In the genomic region with DNA sequence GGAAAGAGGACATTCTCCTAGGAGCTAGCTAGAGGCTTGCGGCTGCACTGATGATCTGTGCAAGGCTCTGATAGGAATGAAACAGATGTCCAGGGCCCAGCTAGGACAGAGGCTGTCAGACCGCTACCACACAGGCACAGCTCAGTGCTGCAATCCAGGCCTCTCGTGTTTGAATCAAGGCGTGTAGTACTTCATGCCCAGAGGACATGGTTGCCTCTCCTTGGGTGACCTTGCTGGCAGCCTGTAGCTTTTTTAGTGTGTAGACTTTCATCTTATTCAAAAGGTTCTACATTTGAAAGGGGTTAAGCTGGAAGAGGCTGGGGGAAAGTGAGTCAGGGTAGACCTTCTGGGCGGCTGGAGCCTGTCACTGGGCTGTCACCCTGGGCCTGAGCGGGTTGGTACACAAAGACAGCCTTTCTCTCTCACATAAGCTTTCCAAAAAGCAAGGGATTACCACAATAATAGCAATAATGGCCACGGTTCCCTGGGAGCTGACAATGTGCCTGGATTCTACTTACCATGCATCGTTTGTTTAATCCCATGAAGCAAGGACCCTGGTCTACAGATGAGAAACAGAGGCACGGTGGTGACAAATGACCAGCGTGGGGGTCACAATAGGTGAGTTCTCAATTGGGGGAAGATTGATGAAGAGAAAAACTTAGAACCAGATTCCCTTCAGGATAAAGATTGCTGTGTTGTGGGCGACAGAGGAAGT, we compare ENCODE assay signal across 14 mouse cellular contexts.
A peak's percentile ranks its signal among the peaks of the same experiment; 100 is the strongest.
DNase-seq lines count a peak whose midpoint lies in the region; ATAC-seq and TF ChIP-seq lines count a peak whose summit lies in the region.
"Had no signal": no experiment of that assay in that cellular context is flagged by ENCODE, and none has a peak within 500 bp of the region (broad histone marks: within the 10 kb centered on the region; RNA-seq: fewer than 3 reads in every experiment).

No protein-coding gene starts in this region.

- H3K4me2 ChIP-seq in forebrain, embryonic 15.5 days (replicated peaks), result no peak overlapping the region
- H3K4me2 ChIP-seq: liver, embryonic 11.5 days had no signal

- ATAC-seq in forebrain, embryonic 15.5 days (replicated peaks), result peak; percentile 88
- no peak for ATAC-seq in granulocyte monocyte progenitor cell, adult 5-6 weeks (replicated peaks; ENCODE audit: poor library complexity, severe bottlenecking)
- no peak for ATAC-seq in activated CD4-positive, CD25-positive, alpha-beta regulatory T cell, adult 4 months

- TF ChIP-seq CTCF in ES-Bruce4 (IDR thresholded peaks at IDR 0.05; ENCODE audit: low read depth, low read length), result no peak
- TF ChIP-seq CTCF in left cerebral cortex, adult 2 months (IDR thresholded peaks at IDR 0.05), result no peak

- no peak overlapping the region for H3K4me3 ChIP-seq in ES-Bruce4 (ENCODE audit: low read depth, low read length)
- no peak overlapping the region for H3K4me3 ChIP-seq in forebrain, embryonic 15.5 days
- H3K4me3 ChIP-seq in midbrain, embryonic 10.5 days, result no peak overlapping the region
- no peak overlapping the region for H3K4me3 ChIP-seq in left cerebral cortex, adult 2 months
- H3K4me3 ChIP-seq: erythroblast, embryonic 14.5 days had no signal

- TF ChIP-seq EP300 in ES-Bruce4 (IDR thresholded peaks at IDR 0.05; ENCODE audit: insufficient read depth, low read depth, low read length), result peak; percentile 34; the same call in 1 of the 2 replicates

- no peak overlapping the region for H3K27ac ChIP-seq in ES-Bruce4 (ENCODE audit: insufficient read depth, low read length)
- peak overlapping the region; percentile 58 for H3K27ac ChIP-seq in forebrain, embryonic 15.5 days (replicated peaks)
- H3K27ac ChIP-seq in midbrain, embryonic 10.5 days (replicated peaks), result peak overlapping the region; percentile 33
- H3K27ac ChIP-seq in left cerebral cortex, adult 2 months, result no peak overlapping the region
- H3K27ac ChIP-seq: stomach, postnatal 0 days had no signal

- H3K36me3 ChIP-seq in ES-Bruce4 (ENCODE audit: control insufficient read depth, insufficient read depth, low read length, poor library complexity, severe bottlenecking), result no peaks in the 10 kb centered on the region
- no peaks in the 10 kb centered on the region for H3K36me3 ChIP-seq in forebrain, embryonic 15.5 days
- H3K36me3 ChIP-seq in midbrain, embryonic 10.5 days, result no peaks in the 10 kb centered on the region

- intact Hi-C loops in left cerebral cortex, adult 2 months (cut with DNase I), result no loop called here

- WGBS in forebrain, embryonic 15.5 days, result 33% methylated on average over 11 of the region's 11 CpGs
- 44% methylated on average over 11 of the region's 11 CpGs for WGBS in midbrain, embryonic 10.5 days

- H3K9ac ChIP-seq in ES-Bruce4 (ENCODE audit: low read depth, poor library complexity, severe bottlenecking), result no peak overlapping the region
- no peak overlapping the region for H3K9ac ChIP-seq in forebrain, embryonic 15.5 days (replicated peaks)

- H3K9me3 ChIP-seq in ES-Bruce4 (replicated peaks; ENCODE audit: control insufficient read depth, insufficient read depth, low read length, poor library complexity, severe bottlenecking), result peaks cover 24% of the 10 kb centered on the region
- no peaks in the 10 kb centered on the region for H3K9me3 ChIP-seq in forebrain, embryonic 15.5 days
- peaks cover 7% of the 10 kb centered on the region; the same call in 1 of the 2 replicates for H3K9me3 ChIP-seq in midbrain, embryonic 10.5 days (replicated peaks)

- TF ChIP-seq POLR2A in ES-Bruce4 (IDR thresholded peaks at IDR 0.05; ENCODE audit: insufficient read depth, low read length), result no peak

- no peaks in the 10 kb centered on the region for H3K27me3 ChIP-seq in ES-Bruce4 (ENCODE audit: control insufficient read depth, insufficient read depth, low read length, poor library complexity, severe bottlenecking)
- H3K27me3 ChIP-seq in forebrain, embryonic 15.5 days, result no peaks in the 10 kb centered on the region
- no peaks in the 10 kb centered on the region for H3K27me3 ChIP-seq in midbrain, embryonic 10.5 days (ENCODE audit: low read depth, poor library complexity, severe bottlenecking)

- no peaks in the 10 kb centered on the region for H3K4me1 ChIP-seq in ES-Bruce4 (ENCODE audit: control insufficient read depth, insufficient read depth, low read length)
- no peaks in the 10 kb centered on the region for H3K4me1 ChIP-seq in forebrain, embryonic 15.5 days
- H3K4me1 ChIP-seq in midbrain, embryonic 10.5 days, result peaks cover 16% of the 10 kb centered on the region

- DNase-seq in embryo, embryonic 10 days (ENCODE audit: low spot score), result peak; percentile 15
- DNase-seq in embryo, embryonic 9.5 days (ENCODE audit: extremely low spot score), result no peak
- DNase-seq in midbrain, embryonic 10.5 days (ENCODE audit: low spot score), result peak; percentile 55
- no peak for DNase-seq in left cerebral cortex, adult 2 months (ENCODE audit: extremely low spot score in 1 of 2, low spot score in 2 of 2)
- DNase-seq: adrenal gland, postnatal 36 days; kidney, adult 9 months; layer of hippocampus, adult 9-11 months had no signal

Comparison
In these comparisons a context has a peak if more than half of its experiments do, and no peak if none do; other contexts are left out.
1. DNase-seq: peak in embryo, embryonic 10 days (single experiment) and midbrain, embryonic 10.5 days (single experiment); none in embryo, embryonic 9.5 days (single experiment) and left cerebral cortex, adult 2 months (0 of 2).
2. H3K27ac ChIP-seq: peak in forebrain, embryonic 15.5 days (single experiment) and midbrain, embryonic 10.5 days (single experiment); none in ES-Bruce4 (single experiment) and left cerebral cortex, adult 2 months (single experiment).